Mouse (Mus musculus): ENCODE measurements around the gene BC048403. TPM values are rescaled to one million over a fixed set of nuclear protein-coding genes. Genes with fewer than 3 reads are reported as not detected.
A peak's percentile ranks its signal among the peaks of the same experiment; 100 is the strongest.
"Not testable (repeated sequence)": the region's sequence is repeated elsewhere in the genome, so short reads cannot be mapped to it uniquely, and the experiment has no call there.

Gene BC048403
- total and polyA plus RNA-seq, 2 experiments from 2014 or later: 1.5 to 3.9 TPM

DNA sequence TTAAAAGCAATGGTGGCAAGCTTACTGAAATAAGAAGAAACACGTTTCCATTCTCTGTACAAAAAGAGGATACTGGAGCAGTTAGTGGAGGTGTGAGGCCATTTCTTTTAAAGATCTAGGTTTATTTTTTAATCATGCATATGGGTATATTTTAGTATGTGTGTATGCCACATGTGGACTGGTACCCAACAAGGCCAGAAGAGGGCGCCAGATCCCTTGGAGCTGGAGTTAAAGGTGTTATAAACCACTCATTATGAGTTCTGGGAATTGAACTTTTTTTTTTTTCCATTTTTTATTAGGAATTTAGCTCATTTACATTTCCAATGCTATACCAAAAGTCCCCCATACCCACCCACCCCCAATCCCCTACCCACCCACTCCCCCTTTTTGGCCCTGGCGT, 27.6 kb downstream of the BC048403 start:
- not testable (repeated sequence) for H3K4me3 ChIP-seq (ENCODE audit: low read length); H3K9me3 ChIP-seq (ENCODE audit: low read length); H3K27ac ChIP-seq; H3K4me2 ChIP-seq (ENCODE audit: low read depth, low read length); H3K4me1 ChIP-seq (ENCODE audit: insufficient read depth, low read length); ATAC-seq; H3K36me3 ChIP-seq (ENCODE audit: insufficient read depth, low read length); H3K9ac ChIP-seq (replicated peaks; ENCODE audit: low read length); H3K27me3 ChIP-seq (ENCODE audit: insufficient read depth, low read length)
- peak; percentile 51 for TF ChIP-seq CTCF (IDR thresholded peaks at IDR 0.05; ENCODE audit: low read depth)
- DNase-seq (ENCODE audit: low spot score): peak; percentile 42
- 83% methylated on average over 3 of the region's 3 CpGs for WGBS

DNA sequence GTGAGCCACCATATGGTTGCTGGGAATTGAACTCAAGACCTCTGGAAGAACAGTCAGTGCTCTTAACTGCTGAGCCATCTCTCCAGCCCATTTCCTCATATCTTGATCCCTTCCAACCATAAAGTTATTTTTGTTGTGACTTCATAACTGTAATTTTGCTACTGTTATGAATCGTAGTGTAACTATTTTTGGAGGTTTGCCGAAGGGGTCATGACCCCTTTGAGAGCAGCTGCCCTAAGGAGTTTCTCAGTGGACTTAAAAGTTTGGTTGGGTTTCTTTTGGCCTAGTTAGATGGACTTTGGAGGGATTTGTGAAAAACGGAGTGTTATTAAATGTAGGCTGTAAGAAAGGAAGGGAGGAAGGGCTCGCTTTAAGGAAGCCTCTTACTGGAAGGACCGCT, 30.0 kb downstream of the BC048403 start:
- Histone ChIP-seq H3K36me3 (ENCODE audit: insufficient read depth, low read length) (no peaks in the 10 kb centered on the region), H3K4me1 (ENCODE audit: insufficient read depth, low read length) (no peaks in the 10 kb centered on the region), H3K9ac (replicated peaks; ENCODE audit: low read length) (no peak overlapping the region), H3K9me3 (ENCODE audit: low read length) (no peaks in the 10 kb centered on the region), H3K4me3 (ENCODE audit: low read length) (no peak overlapping the region), H3K4me2 (ENCODE audit: low read depth, low read length) (no peak overlapping the region), H3K27ac (no peak overlapping the region), H3K27me3 (ENCODE audit: insufficient read depth, low read length) (no peaks in the 10 kb centered on the region)
- ATAC-seq: no peak
- DNase-seq (ENCODE audit: low spot score): no peak
- no peak for TF ChIP-seq CTCF (IDR thresholded peaks at IDR 0.05; ENCODE audit: low read depth)
- 94% methylated on average over 5 of the region's 5 CpGs for WGBS

DNA sequence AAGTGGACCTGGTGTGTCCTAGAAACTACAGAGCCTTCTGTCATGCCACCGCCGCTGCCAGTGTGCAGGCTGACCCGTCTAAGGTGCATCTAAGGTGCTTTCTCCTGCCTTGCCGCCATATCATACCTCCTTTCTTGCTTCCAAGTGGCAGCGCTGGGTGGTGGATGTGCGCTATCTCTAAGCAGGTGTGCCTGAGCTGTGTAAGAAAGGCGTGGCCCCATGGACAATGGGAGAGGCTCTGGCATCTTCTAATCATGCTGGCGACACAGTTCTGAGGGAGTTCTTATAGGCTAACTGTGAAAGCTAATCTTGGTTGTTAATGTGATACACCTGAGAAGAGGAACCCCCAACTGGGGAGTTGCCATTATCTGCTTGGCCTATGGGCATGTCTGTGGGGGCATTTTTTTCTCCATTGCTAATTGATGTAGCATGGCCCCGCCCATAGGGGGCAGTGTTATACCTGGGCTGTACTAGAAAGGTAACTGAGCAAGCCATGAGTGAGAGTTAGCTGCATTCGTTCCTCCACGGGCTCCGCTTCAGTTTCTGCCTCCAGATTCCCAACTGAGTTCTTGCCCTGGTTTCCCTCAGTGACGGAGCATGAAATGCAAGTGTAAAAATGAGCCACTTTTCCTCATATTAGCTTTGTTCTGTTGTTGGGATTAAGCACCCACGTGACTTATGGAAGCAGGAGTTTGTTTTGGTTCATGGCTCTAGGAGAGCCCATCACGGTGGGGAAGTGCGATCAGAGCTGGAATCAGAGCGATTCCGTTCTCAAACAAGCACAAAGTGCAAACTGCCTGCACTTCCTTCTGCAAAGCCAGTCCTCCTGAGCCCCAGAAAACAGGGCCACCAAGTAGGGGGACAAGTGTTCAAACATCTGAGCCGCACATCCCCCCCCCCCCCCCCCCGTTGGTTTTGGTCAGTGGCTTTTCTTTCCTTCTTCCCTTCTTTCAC, 31.2 kb downstream of the BC048403 start:
- Histone ChIP-seq H3K9ac (replicated peaks; ENCODE audit: low read length) (no peak overlapping the region), H3K4me3 (ENCODE audit: low read length) (no peak overlapping the region), H3K27ac (no peak overlapping the region), H3K4me2 (ENCODE audit: low read depth, low read length) (0 out of 2 replicates have a peak overlapping the region, but pooled peaks have one; percentile 17), H3K4me1 (ENCODE audit: insufficient read depth, low read length) (no peaks in the 10 kb centered on the region), H3K27me3 (ENCODE audit: insufficient read depth, low read length) (no peaks in the 10 kb centered on the region), H3K36me3 (ENCODE audit: insufficient read depth, low read length) (no peaks in the 10 kb centered on the region), H3K9me3 (ENCODE audit: low read length) (no peaks in the 10 kb centered on the region)
- TF ChIP-seq CTCF (IDR thresholded peaks at IDR 0.05; ENCODE audit: low read depth): peak; percentile 58
- 46% methylated on average over 19 of the region's 20 CpGs for WGBS
- peak; percentile 8 for DNase-seq (ENCODE audit: low spot score)
- peak; percentile 53; the same call in 1 of the 2 replicates for ATAC-seq

DNA sequence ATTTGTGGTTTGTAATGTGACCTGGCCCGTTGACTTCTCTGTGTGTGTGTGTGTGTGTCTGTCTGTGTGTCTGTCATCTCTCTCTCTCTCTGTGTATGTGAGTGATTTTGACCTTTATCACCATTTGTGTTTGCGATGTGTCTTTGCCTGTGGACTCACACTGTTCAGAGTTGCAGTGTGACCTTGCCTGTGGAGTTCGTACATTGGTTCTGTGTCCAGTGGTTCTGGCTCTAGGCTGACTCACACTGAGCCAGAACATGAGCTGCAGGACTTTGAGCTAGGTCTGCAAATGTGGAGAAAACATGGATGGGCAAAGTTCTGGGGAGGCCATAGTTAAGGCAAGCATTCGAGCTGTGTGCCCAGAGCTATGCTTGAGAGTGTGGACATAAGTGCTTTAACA, 34.1 kb downstream of the BC048403 start:
- Histone ChIP-seq H3K4me1 (ENCODE audit: insufficient read depth, low read length) (no peaks in the 10 kb centered on the region), H3K4me3 (ENCODE audit: low read length) (no peak overlapping the region), H3K27ac (no peak overlapping the region), H3K4me2 (ENCODE audit: low read depth, low read length) (no peak overlapping the region), H3K9me3 (ENCODE audit: low read length) (no peaks in the 10 kb centered on the region), H3K9ac (replicated peaks; ENCODE audit: low read length) (no peak overlapping the region), H3K36me3 (ENCODE audit: insufficient read depth, low read length) (no peaks in the 10 kb centered on the region), H3K27me3 (ENCODE audit: insufficient read depth, low read length) (no peaks in the 10 kb centered on the region)
- DNase-seq (ENCODE audit: low spot score) (no peak), ATAC-seq (no peak)
- 85% methylated on average over 4 of the region's 4 CpGs for WGBS
- no peak for TF ChIP-seq CTCF (IDR thresholded peaks at IDR 0.05; ENCODE audit: low read depth)

DNA sequence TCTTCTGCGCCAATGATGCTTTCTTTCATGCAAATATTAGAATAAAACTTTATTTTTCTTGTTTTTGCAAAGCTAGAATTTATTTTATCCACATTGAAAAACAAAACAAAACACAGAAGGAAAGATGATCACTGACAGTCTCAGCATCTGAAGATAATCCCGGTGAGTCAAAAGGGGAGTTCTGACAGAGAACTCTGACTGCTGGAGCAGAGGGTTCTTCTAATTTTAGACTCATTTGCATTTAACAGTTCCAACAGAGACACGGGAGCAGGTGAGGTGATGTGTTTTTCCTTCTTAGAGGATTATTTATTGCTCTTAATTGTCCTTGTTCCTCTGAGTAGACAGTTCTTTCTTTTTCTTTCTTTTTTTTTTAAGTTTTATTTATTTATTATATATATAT, 36.3 kb downstream of the BC048403 start:
- 64% methylated on average over 3 of the region's 3 CpGs for WGBS
- no peak for ATAC-seq

DNA sequence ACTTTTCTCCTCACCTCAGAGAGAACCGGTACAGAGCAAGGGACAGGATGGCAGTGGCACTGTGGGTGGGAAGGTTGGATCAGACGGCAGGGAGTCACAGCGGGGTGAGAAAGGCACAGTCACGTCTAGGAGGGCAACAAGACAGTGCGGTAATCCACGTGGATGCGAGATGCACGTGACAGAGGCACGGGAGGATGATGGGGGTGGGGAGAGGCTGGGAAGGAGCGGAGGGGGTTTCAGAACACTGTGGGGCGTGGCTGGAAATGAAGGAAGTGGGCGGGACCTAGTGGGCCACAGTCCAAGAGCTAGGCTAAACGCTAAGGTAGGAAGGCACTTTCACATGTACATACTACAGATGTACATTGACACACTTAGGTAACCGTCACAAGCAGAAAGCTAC, 41.4 kb downstream of the BC048403 start:
- Histone ChIP-seq H3K36me3 (ENCODE audit: insufficient read depth, low read length) (peaks cover 26% of the 10 kb centered on the region), H3K4me1 (ENCODE audit: insufficient read depth, low read length) (no peaks in the 10 kb centered on the region), H3K9ac (replicated peaks; ENCODE audit: low read length) (no peak overlapping the region), H3K4me2 (ENCODE audit: low read depth, low read length) (no peak overlapping the region), H3K4me3 (ENCODE audit: low read length) (no peak overlapping the region), H3K27me3 (ENCODE audit: insufficient read depth, low read length) (no peaks in the 10 kb centered on the region), H3K9me3 (ENCODE audit: low read length) (no peaks in the 10 kb centered on the region), H3K27ac (no peak overlapping the region)
- ATAC-seq (0 out of 2 replicates have a peak, but pooled peaks have one; percentile 59), DNase-seq (ENCODE audit: low spot score) (no peak)
- no peak for TF ChIP-seq CTCF (IDR thresholded peaks at IDR 0.05; ENCODE audit: low read depth)
- 42% methylated on average over 14 of the region's 14 CpGs for WGBS

More for the DNA sequence above, 36.3 kb downstream of the BC048403 start:
- Histone ChIP-seq H3K4me1 (ENCODE audit: insufficient read depth, low read length) (no peaks in the 10 kb centered on the region), H3K9me3 (ENCODE audit: low read length) (no peaks in the 10 kb centered on the region), H3K27me3 (ENCODE audit: insufficient read depth, low read length) (no peaks in the 10 kb centered on the region), H3K4me3 (ENCODE audit: low read length) (no peak overlapping the region), H3K36me3 (ENCODE audit: insufficient read depth, low read length) (no peaks in the 10 kb centered on the region), H3K27ac (no peak overlapping the region), H3K4me2 (ENCODE audit: low read depth, low read length) (no peak overlapping the region), H3K9ac (replicated peaks; ENCODE audit: low read length) (no peak overlapping the region)
- DNase-seq (ENCODE audit: low spot score): no peak
- no peak for TF ChIP-seq CTCF (IDR thresholded peaks at IDR 0.05; ENCODE audit: low read depth)

DNA sequence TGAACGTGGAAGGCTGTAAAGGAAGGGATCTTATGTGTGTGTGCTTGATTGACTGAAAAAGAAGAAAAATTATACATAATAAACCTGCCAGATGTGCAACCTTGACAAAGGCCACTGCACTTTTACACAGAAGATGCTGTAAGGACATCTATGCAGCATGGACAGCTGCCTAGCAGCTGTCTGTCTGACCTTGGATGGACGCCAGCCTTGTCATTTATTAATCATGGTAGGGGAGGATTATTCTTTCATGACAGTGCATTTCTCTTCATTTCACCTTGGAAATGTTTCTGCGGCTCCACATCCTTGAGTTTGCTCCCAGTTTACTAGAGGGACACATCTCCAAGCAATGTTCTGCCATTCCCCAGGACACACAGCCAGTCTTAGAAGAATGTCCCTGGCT, 48.8 kb downstream of the BC048403 start:
- Histone ChIP-seq H3K9me3 (ENCODE audit: low read length) (no peaks in the 10 kb centered on the region), H3K4me2 (ENCODE audit: low read depth, low read length) (no peak overlapping the region), H3K4me3 (ENCODE audit: low read length) (no peak overlapping the region), H3K27ac (no peak overlapping the region), H3K36me3 (ENCODE audit: insufficient read depth, low read length) (peaks cover 29% of the 10 kb centered on the region), H3K4me1 (ENCODE audit: insufficient read depth, low read length) (no peaks in the 10 kb centered on the region), H3K9ac (replicated peaks; ENCODE audit: low read length) (no peak overlapping the region), H3K27me3 (ENCODE audit: insufficient read depth, low read length) (no peaks in the 10 kb centered on the region)
- ATAC-seq: no peak
- DNase-seq (ENCODE audit: low spot score): no peak
- 79% methylated on average over 3 of the region's 3 CpGs for WGBS
- no peak for TF ChIP-seq CTCF (IDR thresholded peaks at IDR 0.05; ENCODE audit: low read depth)
